Mouse (Mus musculus): ENCODE data around the gene Klhl35. TPM values are rescaled to one million over a fixed set of nuclear protein-coding genes. Genes with fewer than 3 reads are reported as not detected.

Klhl35 gene
- polyA plus RNA-seq, 1 experiment from 2014 or later: 0.76 TPM

DNA sequence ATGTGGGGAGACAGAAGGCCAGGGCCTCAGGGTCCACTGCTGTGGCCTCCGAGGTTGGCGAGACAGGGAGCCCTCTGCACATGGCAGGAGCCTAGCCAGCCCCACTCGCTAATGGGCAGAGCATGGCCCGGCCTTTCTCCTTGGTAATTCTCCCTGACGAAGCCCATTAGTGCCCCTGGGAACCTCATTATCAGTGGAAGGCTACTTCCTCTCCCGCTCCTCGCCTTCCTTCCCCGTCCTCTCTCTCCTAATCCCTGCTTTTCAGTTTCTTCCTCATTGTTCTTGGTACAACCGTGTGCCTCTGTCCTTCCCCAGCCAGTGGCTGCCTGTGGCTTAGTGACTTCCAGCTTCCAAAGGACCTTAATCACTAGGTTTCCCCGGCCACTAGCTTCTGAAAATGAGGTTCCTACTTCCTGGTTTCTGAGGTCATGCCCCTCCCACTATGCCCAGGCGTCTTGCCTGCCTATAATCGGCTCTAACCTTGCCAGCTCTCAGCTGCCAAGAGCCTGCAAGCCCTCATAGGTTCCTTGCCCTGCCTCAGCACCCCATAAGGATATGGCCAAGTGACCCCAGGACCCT is 31.0 kb upstream of the Klhl35 start:
- ATAC-seq: peak; percentile 54
- WGBS: 27% methylated on average over 12 of the region's 12 CpGs
- Histone ChIP-seq H3K4me3 (ENCODE audit: low read depth, low read length) (no peak overlapping the region), H3K9ac (ENCODE audit: low read depth, low read length) (no peak overlapping the region), H3K9me3 (ENCODE audit: control insufficient read depth) (no peaks in the 10 kb centered on the region), H3K36me3 (ENCODE audit: control insufficient read depth, insufficient read depth) (no peaks in the 10 kb centered on the region; the same call in 1 of the 2 replicates), H3K4me1 (replicated peaks; ENCODE audit: control insufficient read depth, insufficient read depth, low read length) (no peaks in the 10 kb centered on the region), H3K4me2 (replicated peaks; ENCODE audit: low read depth) (peak overlapping the region; percentile 37), H3K27ac (ENCODE audit: low read depth, low read length) (peak overlapping the region; percentile 58), H3K27me3 (replicated peaks; ENCODE audit: control insufficient read depth, insufficient read depth, low read length) (no peaks in the 10 kb centered on the region)
- no peak for TF ChIP-seq CTCF (IDR thresholded peaks at IDR 0.05; ENCODE audit: low read depth)

DNA sequence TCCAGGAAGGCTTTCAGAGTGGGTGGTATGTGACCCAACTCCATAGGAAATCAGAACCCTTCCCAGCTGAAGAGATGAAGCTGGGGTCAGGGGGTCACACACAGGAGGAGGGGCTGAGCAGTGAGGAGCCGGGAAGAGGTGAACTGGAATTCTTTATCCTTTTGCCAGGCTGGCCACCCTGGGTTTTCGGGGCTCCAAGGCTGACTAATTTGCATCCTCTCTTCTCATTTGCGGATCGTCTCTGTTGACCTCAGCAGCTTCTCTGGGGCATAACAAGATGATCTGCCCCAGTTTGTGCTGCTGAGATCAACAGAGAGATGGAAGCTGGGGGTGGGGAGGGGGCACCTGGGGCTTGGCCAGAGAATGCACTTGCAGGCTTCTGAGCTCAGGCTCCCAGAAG is 29.3 kb upstream of the Klhl35 start:
- H3K9me3 ChIP-seq (ENCODE audit: control insufficient read depth): no peaks in the 10 kb centered on the region
- TF ChIP-seq CTCF (IDR thresholded peaks at IDR 0.05; ENCODE audit: low read depth): no peak
- no peak overlapping the region for H3K9ac ChIP-seq (ENCODE audit: low read depth, low read length)
- H3K27ac ChIP-seq (ENCODE audit: low read depth, low read length): no peak overlapping the region
- H3K4me2 ChIP-seq (replicated peaks; ENCODE audit: low read depth): no peak overlapping the region
- H3K36me3 ChIP-seq (ENCODE audit: control insufficient read depth, insufficient read depth): peaks cover 4% of the 10 kb centered on the region; the same call in 1 of the 2 replicates
- no peak overlapping the region for H3K4me3 ChIP-seq (ENCODE audit: low read depth, low read length)
- WGBS: 57% methylated on average over 4 of the region's 4 CpGs
- no peaks in the 10 kb centered on the region for H3K27me3 ChIP-seq (replicated peaks; ENCODE audit: control insufficient read depth, insufficient read depth, low read length)
- ATAC-seq: no peak
- H3K4me1 ChIP-seq (replicated peaks; ENCODE audit: control insufficient read depth, insufficient read depth, low read length): no peaks in the 10 kb centered on the region

DNA sequence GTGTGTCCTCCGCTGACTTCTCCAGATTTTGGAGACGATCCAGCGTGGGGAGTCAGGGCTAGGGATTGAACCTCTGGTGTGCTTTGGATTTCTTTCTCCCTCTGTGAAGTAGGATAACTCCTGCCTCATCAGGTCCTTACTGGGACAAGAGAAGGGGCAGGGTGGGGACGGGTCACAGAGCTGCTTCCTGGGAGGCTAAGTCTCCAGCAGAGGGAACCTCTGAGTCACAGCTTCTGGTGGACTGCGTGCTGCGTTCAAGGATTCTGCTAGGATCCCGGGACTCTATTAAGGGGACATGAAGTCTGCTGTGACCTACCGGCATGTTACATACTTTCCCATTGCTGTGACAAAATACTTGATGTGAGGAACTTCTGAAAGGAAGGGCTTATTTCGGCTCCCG is 26.9 kb upstream of the Klhl35 start:
- no peak overlapping the region for H3K9ac ChIP-seq (ENCODE audit: low read depth, low read length)
- H3K27me3 ChIP-seq (replicated peaks; ENCODE audit: control insufficient read depth, insufficient read depth, low read length): no peaks in the 10 kb centered on the region
- no peaks in the 10 kb centered on the region for H3K9me3 ChIP-seq (ENCODE audit: control insufficient read depth)
- peaks cover 10% of the 10 kb centered on the region; the same call in 1 of the 2 replicates for H3K36me3 ChIP-seq (ENCODE audit: control insufficient read depth, insufficient read depth)
- H3K4me2 ChIP-seq (replicated peaks; ENCODE audit: low read depth): no peak overlapping the region
- H3K27ac ChIP-seq (ENCODE audit: low read depth, low read length): no peak overlapping the region
- TF ChIP-seq CTCF (IDR thresholded peaks at IDR 0.05; ENCODE audit: low read depth): peak; percentile 59
- no peak overlapping the region for H3K4me3 ChIP-seq (ENCODE audit: low read depth, low read length)
- no peak for ATAC-seq
- H3K4me1 ChIP-seq (replicated peaks; ENCODE audit: control insufficient read depth, insufficient read depth, low read length): no peaks in the 10 kb centered on the region
- WGBS: 81% methylated on average over 10 of the region's 10 CpGs

DNA sequence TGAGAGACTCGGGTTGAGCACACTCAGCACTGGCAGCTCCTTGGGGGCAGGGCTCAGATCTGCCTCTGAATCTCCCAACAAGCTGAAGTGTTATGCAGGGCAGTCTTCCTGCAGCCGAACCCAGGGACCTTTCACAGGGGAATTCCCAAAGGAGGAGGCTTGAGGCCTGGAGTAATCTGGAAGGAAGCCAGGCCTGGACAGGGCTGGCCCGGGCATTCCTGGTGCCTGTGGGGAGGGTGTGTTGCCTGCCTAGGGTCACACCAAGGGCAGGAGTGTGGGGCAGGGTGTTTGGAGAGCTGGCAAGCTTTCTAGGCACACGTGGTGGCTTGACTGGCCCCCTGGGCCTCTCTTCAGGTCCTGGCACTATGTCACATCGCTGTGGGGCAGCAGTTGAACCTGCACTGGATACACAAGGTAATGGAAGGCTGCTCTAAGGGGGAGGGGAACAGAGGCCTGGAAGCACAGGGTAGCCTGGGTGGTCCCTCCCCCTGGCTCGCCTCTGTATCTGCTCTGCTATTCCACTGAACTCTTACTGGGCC is 24.2 kb upstream of the Klhl35 start:
- peak overlapping the region; percentile 24; the same call in 1 of the 2 replicates for H3K27ac ChIP-seq (ENCODE audit: low read depth, low read length)
- H3K4me1 ChIP-seq (replicated peaks; ENCODE audit: control insufficient read depth, insufficient read depth, low read length): no peaks in the 10 kb centered on the region
- TF ChIP-seq CTCF (IDR thresholded peaks at IDR 0.05; ENCODE audit: low read depth): no peak
- no peak overlapping the region for H3K9ac ChIP-seq (ENCODE audit: low read depth, low read length)
- H3K36me3 ChIP-seq (ENCODE audit: control insufficient read depth, insufficient read depth): peaks cover 15% of the 10 kb centered on the region
- peak; percentile 53 for ATAC-seq
- no peaks in the 10 kb centered on the region for H3K27me3 ChIP-seq (replicated peaks; ENCODE audit: control insufficient read depth, insufficient read depth, low read length)
- no peak overlapping the region for H3K4me3 ChIP-seq (ENCODE audit: low read depth, low read length)
- H3K9me3 ChIP-seq (ENCODE audit: control insufficient read depth): no peaks in the 10 kb centered on the region
- 28% methylated on average over 6 of the region's 6 CpGs for WGBS
- H3K4me2 ChIP-seq (replicated peaks; ENCODE audit: low read depth): no peak overlapping the region

DNA sequence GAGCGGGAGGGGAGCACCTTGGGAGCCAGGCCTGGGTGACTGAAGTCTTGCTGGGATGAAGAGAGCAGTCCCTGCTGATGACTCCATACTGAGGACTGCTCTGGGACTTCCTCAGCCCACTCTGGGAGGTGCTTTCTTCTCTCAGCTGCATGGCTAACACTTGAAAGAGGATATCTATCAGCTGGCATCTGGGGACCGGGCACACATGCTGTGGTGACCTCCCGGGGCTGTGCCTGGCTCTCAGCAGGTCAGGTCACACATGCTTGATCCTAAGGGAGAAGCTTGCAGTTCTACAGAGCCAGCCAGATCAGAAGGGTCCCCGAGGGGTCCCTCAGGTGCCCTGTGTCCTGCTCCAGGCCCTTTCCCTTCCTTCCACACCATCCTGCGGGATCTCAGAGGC is 22.6 kb upstream of the Klhl35 start:
- H3K36me3 ChIP-seq (ENCODE audit: control insufficient read depth, insufficient read depth): peaks cover 15% of the 10 kb centered on the region
- no peak overlapping the region for H3K9ac ChIP-seq (ENCODE audit: low read depth, low read length)
- H3K27ac ChIP-seq (ENCODE audit: low read depth, low read length): no peak overlapping the region
- no peaks in the 10 kb centered on the region for H3K4me1 ChIP-seq (replicated peaks; ENCODE audit: control insufficient read depth, insufficient read depth, low read length)
- 68% methylated on average over 5 of the region's 5 CpGs for WGBS
- ATAC-seq: no peak
- H3K4me3 ChIP-seq (ENCODE audit: low read depth, low read length): no peak overlapping the region
- no peak for TF ChIP-seq CTCF (IDR thresholded peaks at IDR 0.05; ENCODE audit: low read depth)
- no peaks in the 10 kb centered on the region for H3K27me3 ChIP-seq (replicated peaks; ENCODE audit: control insufficient read depth, insufficient read depth, low read length)
- no peaks in the 10 kb centered on the region for H3K9me3 ChIP-seq (ENCODE audit: control insufficient read depth)
- no peak overlapping the region for H3K4me2 ChIP-seq (replicated peaks; ENCODE audit: low read depth)

DNA sequence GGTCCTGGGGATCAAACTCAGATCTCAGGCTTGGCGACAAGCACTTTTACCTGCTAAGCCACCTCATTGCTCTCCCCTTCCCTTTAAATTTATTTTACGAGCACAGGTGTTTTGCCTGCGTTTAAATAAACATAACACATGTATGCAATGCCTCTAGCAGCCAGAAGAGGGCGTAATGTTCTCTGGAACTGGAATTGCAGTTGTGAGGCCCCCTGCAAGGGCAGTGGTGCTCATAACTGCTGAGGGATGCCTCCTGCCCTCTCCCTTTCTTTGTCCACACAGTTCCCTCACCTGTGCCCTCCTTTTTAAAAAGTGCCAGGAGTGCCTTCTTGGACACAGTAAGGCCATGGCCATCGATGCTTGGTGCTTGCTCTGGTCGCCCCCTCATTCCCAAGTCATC is 21.8 kb upstream of the Klhl35 start:
- no peak overlapping the region for H3K9ac ChIP-seq (ENCODE audit: low read depth, low read length)
- no peaks in the 10 kb centered on the region for H3K9me3 ChIP-seq (ENCODE audit: control insufficient read depth)
- H3K27me3 ChIP-seq (replicated peaks; ENCODE audit: control insufficient read depth, insufficient read depth, low read length): no peaks in the 10 kb centered on the region
- peak; percentile 73 for TF ChIP-seq CTCF (IDR thresholded peaks at IDR 0.05; ENCODE audit: low read depth)
- H3K4me2 ChIP-seq (replicated peaks; ENCODE audit: low read depth): no peak overlapping the region
- no peaks in the 10 kb centered on the region for H3K4me1 ChIP-seq (replicated peaks; ENCODE audit: control insufficient read depth, insufficient read depth, low read length)
- ATAC-seq: no peak
- peaks cover 15% of the 10 kb centered on the region for H3K36me3 ChIP-seq (ENCODE audit: control insufficient read depth, insufficient read depth)
- no peak overlapping the region for H3K4me3 ChIP-seq (ENCODE audit: low read depth, low read length)
- WGBS: 68% methylated on average over 6 of the region's 6 CpGs
- H3K27ac ChIP-seq (ENCODE audit: low read depth, low read length): no peak overlapping the region
